Mouse (Mus musculus) hindbrain, embryonic 16.5 days (tissue): ENCODE measurements around the gene Pkm. TPM values are rescaled to one million over a fixed set of nuclear protein-coding genes. Genes with fewer than 3 reads are reported as not detected.

Experiments used
- ATAC-seq: fragments of 200-750 bp; cut with Nextera tagmentation; 2 replicates; pipeline ENCODE4 v1.8.0; 2017; ENCODE audit warnings: moderate TSS enrichment, moderate library complexity
- H3K27ac ChIP-seq: fragments of 300-500 bp; sonication (generic); 2 replicates; pipeline ENCODE4 v1.5.1; 2014; ENCODE audit warnings: low read depth, mild to moderate bottlenecking, control low read depth, low read length, moderate library complexity
- H3K27me3 ChIP-seq: fragments of 300-500 bp; sonication (generic); replicated peaks from 2 replicates; pipeline ENCODE4 v1.6.1; 2014; ENCODE audit warnings: low read length; ENCODE audit not compliant: control insufficient read depth, insufficient read depth
- H3K36me3 ChIP-seq: fragments of 300-500 bp; sonication (generic); 2 replicates; pipeline ENCODE4 v1.6.1; 2014; ENCODE audit warnings: mild to moderate bottlenecking, low read length, moderate library complexity, mixed read lengths; ENCODE audit not compliant: control insufficient read depth, insufficient read depth
- H3K4me1 ChIP-seq: fragments of 300-500 bp; sonication (generic); 2 replicates; pipeline ENCODE4 v1.6.1; 2014; ENCODE audit warnings: low read depth, low read length; ENCODE audit not compliant: control insufficient read depth, insufficient read depth
- H3K4me2 ChIP-seq: fragments of 300-500 bp; sonication (generic); 2 replicates; pipeline ENCODE4 v1.6.1; 2014; ENCODE audit warnings: mild to moderate bottlenecking, low read length, control low read depth, moderate library complexity
- H3K4me3 ChIP-seq: fragments of 300-500 bp; sonication (generic); 2 replicates; pipeline ENCODE4 v1.5.1; 2014; ENCODE audit warnings: mild to moderate bottlenecking, low read length, control low read depth, moderate library complexity
- H3K9ac ChIP-seq: fragments of 300-500 bp; sonication (generic); 2 replicates; pipeline ENCODE4 v1.6.1; 2014; ENCODE audit warnings: low read depth, mild to moderate bottlenecking, control low read depth, low read length, moderate library complexity
- H3K9me3 ChIP-seq: fragments of 300-500 bp; sonication (generic); 2 replicates; pipeline ENCODE4 v1.6.1; 2014; ENCODE audit warnings: mild to moderate bottlenecking, low read length, moderate library complexity; ENCODE audit not compliant: control insufficient read depth
- WGBS: fragments of 180-500 bp; shearing (Covaris S2); extraction: QIAGEN DNeasy Blood & Tissue Kit; methylation state at CpG from one replicate; pipeline ENCODE4 v1.1.7; 2014; 5-methylcytosine and 5-hydroxymethylcytosine counted together
- polyA plus RNA-seq: library from polyadenylated mRNA; unstranded; fragments of >200 nt; fragmentation: Nextera tagmentation; extraction: Ambion mirVana; gene quantifications from 2 replicates; pipeline ENCODE4 v1.2.1, GENCODE M21; 2015

Pkm gene
- polyA plus RNA-seq, 1 experiment from 2014 or later: 1,087 TPM

DNA sequence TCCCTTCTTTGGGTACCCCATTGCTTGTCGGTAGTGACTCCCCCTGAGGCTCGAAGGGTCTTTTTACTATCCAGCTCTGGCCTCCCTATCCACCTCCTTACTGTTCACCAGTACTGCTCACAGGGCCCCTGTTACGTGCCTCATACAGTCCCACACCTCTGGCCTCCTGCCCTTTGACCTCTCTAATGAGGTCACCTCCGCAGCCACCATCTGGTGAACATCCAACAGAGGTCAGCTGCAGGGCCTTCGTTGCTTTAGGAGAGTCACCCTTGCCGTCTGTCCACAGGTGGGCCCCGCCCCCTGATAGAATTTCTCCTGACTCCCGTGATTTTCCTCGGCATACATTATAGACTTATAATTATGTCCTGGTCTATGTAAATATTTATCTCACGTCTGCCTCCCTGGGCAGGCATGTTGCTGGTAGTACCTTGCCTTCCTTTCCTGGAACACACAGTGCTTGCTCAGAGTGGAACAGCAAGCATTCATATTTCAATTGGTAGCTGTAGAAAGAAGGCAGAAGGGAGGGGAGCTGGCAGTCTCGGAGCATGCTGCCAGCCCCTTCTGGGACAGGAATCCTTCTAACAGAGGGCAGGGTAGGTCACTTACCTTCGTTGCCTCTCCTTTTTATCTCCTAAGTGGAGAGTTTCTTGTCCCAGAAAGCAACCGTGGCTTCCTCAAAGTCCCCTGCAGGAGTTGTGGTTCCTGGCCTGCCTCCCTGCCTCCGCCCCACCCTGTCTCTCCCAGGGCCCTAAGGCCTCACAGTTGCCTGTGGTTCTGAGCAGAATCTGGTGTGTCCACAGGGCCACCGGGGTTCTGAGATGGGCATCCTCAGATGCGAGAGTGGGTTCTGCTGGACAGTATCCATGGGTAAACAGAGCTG is 38.6 kb downstream of the Pkm start:
- no peak overlapping the region for H3K9ac ChIP-seq
- H3K4me1 ChIP-seq: peaks cover 12% of the 10 kb centered on the region
- no peak overlapping the region for H3K27ac ChIP-seq
- 65% methylated on average over 16 of the region's 16 CpGs for WGBS
- H3K27me3 ChIP-seq: no peaks in the 10 kb centered on the region
- ATAC-seq: no peak
- no peak overlapping the region for H3K4me2 ChIP-seq
- no peaks in the 10 kb centered on the region for H3K9me3 ChIP-seq
- H3K4me3 ChIP-seq: no peak overlapping the region
- H3K36me3 ChIP-seq: no peaks in the 10 kb centered on the region

DNA sequence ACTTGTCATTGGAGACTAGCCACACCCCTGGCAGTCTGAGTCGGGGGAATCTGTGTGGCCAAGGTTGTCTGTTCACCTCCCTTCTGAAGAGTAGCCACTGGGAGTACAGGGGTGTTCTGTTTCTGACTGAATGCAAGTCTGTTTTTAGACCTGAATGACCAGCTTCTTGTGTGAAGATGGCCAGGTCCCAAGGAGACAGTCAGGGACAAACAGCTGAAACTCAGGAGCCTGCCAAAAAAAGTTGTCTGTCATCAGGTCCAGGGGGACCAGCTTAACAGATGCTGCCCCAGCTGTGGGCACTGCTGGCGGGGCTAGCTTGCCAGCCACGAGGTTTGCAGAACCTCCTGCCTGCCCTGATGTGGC is 39.3 kb downstream of the Pkm start:
- no peak for ATAC-seq
- Histone ChIP-seq H3K9ac (no peak overlapping the region), H3K9me3 (no peaks in the 10 kb centered on the region), H3K27me3 (no peaks in the 10 kb centered on the region), H3K4me3 (no peak overlapping the region), H3K4me2 (no peak overlapping the region), H3K36me3 (no peaks in the 10 kb centered on the region), H3K4me1 (peaks cover 12% of the 10 kb centered on the region), H3K27ac (no peak overlapping the region)
- WGBS: 52% methylated on average over 3 of the region's 3 CpGs

DNA sequence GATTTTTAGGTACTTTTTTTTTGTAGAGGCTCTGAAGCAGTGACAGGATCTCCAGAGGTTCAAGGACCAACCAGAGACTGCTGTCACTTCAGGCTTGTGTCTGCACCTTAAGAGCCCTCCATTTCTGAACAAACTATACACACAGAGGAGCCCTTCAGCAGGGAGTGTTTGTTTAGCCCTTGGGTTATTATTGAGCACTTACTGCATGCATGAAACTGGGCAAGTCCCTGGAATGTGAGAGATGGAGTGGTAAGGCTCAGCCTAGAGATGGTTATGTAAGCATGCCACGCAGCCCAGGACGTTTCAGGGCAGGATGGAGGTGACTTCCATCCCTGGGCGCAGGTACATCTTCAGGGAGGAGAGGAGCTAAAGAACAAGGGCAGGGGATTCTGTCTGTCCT is 40.2 kb downstream of the Pkm start:
- Histone ChIP-seq H3K4me1 (peaks cover 12% of the 10 kb centered on the region), H3K9ac (no peak overlapping the region), H3K9me3 (no peaks in the 10 kb centered on the region), H3K27ac (no peak overlapping the region), H3K4me2 (no peak overlapping the region), H3K36me3 (no peaks in the 10 kb centered on the region), H3K27me3 (no peaks in the 10 kb centered on the region), H3K4me3 (no peak overlapping the region)
- WGBS: 78% methylated on average over 3 of the region's 3 CpGs
- no peak for ATAC-seq

DNA sequence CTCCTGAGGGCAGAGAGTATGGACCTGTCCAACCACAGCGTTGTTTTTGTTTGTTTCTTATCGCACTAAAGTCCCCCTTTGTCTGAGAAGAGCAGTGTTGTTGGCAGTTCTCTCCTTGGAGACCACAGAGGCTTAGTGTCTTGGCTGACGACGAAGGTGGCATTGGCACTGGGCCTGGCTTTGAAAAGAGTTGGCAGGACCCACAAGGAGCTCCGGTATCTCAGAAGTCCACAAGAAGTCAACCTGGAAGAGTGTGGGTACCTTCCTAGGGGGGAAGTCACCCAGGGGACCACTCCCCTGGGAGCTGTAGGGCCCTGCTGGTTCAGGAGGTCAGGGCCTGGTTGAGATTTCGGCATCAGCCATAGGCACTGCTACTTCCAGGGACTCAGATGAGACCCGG is 44.9 kb downstream of the Pkm start:
- WGBS: 69% methylated on average over 7 of the region's 7 CpGs

DNA sequence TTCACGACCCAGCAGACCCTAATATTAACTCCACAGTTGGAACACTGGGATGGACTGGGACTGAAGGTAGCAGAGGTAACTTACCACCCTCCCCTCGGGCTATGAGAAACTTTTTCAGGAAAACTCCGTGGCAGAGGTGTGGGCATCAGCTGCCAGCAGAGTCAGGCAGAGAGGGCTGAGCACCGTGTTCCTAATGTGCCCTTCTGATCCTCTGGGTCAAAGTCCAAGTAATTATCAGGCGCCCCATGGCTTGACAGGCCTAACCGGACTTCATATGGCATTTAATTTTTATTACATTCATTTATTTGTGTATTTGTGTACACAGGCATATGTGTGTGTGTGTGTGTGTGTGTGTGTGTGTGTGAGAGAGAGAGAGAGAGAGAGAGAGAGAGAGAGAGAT is 46.9 kb downstream of the Pkm start:
- no peaks in the 10 kb centered on the region for H3K36me3 ChIP-seq
- H3K27me3 ChIP-seq: no peaks in the 10 kb centered on the region
- ATAC-seq: no peak
- no peak overlapping the region for H3K27ac ChIP-seq
- H3K9me3 ChIP-seq: no peaks in the 10 kb centered on the region
- H3K4me2 ChIP-seq: no peak overlapping the region
- H3K9ac ChIP-seq: no peak overlapping the region
- no peaks in the 10 kb centered on the region for H3K4me1 ChIP-seq
- WGBS: 74% methylated on average over 6 of the region's 6 CpGs
- H3K4me3 ChIP-seq: no peak overlapping the region

More for the DNA sequence above, 44.9 kb downstream of the Pkm start:
- Histone ChIP-seq H3K9me3 (no peaks in the 10 kb centered on the region), H3K27ac (no peak overlapping the region), H3K27me3 (no peaks in the 10 kb centered on the region), H3K36me3 (no peaks in the 10 kb centered on the region), H3K4me3 (no peak overlapping the region), H3K4me1 (no peaks in the 10 kb centered on the region), H3K4me2 (no peak overlapping the region), H3K9ac (no peak overlapping the region)
- ATAC-seq: no peak

DNA sequence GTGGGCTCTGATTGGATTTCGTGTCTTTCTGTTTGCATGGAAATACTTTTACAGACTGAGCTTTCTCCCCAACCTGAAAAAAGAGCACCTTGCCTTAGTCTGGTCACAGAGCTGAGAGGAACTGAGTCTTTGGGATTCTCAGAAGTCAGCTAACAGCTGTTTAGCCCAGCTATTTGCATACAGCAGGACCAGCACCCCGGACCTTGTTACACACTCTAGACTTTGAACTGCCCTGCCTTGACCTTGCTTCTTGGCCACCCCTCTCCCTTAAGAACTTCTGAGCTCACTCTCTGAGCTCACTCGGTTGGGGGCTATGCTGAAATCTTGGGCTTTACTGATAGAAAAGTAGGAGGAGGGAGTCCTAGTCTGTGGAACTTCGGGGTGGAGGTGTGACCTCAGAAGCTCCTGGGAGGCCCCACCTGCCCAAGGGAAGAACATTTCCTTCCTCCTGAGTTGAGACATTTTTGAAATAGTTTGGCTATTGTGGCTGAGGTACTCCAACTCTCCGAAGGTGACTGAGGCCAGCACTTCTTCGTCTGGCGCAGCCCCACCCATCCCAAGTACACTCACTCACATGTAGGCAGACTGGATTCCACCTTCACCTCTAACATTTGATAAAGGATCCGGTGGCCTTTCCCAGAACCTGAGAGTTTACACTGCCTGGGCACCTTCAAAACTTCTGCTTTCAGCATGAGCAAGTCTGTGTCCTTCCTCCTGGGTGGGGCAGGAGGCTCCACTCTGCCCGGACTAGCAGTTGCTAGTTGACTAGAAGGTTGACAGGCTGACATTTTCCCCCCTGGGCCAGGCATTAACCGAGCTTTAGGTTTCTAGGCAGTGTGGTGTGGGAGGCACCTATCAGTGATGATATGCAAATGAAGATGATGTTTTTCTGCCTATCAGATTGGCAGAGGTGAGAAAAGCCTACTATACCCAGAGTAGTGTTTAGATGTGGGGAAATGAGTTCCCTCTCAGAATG is 51.0 kb downstream of the Pkm start:
- Histone ChIP-seq H3K27ac (no peak overlapping the region), H3K4me2 (no peak overlapping the region), H3K4me3 (no peak overlapping the region), H3K4me1 (no peaks in the 10 kb centered on the region), H3K9me3 (no peaks in the 10 kb centered on the region), H3K9ac (no peak overlapping the region), H3K36me3 (no peaks in the 10 kb centered on the region), H3K27me3 (no peaks in the 10 kb centered on the region)
- WGBS: 68% methylated on average over 10 of the region's 10 CpGs
- no peak for ATAC-seq

DNA sequence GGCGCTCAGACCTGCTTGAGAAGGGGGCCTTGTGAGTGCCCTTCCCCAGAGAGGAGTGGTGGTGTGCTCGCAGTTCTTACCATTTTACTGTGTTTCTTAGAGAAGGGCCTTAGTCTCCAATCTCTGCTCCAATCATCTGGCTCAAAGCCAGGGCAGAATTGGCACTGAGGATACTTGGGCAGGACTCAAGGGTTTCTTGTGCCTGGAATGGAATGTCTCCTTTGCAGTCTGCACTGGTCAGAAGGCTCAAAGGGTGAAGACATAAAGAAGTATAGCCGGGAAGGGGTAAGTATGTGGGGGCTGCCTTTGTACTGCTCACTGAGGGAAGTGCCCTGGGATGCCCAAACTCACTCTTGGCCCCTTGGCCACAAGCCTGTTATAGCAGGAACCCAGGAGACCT is 53.1 kb downstream of the Pkm start:
- no peak overlapping the region for H3K4me2 ChIP-seq
- no peaks in the 10 kb centered on the region for H3K9me3 ChIP-seq
- H3K27ac ChIP-seq: no peak overlapping the region
- no peaks in the 10 kb centered on the region for H3K4me1 ChIP-seq
- ATAC-seq: no peak
- no peaks in the 10 kb centered on the region for H3K27me3 ChIP-seq
- no peak overlapping the region for H3K4me3 ChIP-seq
- H3K36me3 ChIP-seq: no peaks in the 10 kb centered on the region
- WGBS: 71% methylated on average over 3 of the region's 3 CpGs
- no peak overlapping the region for H3K9ac ChIP-seq

DNA sequence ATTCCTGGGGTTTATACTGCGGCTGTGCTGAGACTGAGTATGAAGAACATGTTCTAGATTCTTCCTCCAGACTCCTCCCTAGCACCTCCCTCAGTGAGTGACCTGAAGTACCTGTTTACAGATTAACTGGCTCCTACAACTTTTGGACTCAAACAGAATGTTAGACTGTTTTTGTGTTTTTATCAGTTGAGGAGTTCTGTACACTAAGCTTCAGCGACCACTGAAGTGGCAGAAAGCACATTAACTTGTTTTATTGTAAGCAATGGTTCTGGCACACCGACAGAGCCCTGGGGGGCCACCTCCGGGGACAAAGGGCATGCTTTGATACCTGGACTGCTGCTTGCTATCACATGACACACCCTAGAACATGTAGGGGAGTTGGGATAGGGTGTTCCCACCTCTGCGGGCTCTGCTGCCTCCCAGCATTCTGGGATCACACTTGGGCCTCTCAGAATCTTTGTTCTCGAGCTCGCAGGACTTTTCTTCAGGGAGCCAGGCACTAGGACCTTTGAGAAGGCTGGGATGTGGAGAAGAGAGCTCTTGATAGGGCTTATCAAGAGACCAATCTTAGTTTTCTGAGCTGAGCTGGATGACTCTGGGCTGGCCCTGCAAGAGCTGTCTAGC is 60.2 kb downstream of the Pkm start:
- Histone ChIP-seq H3K27ac (no peak overlapping the region), H3K9ac (no peak overlapping the region), H3K4me1 (no peaks in the 10 kb centered on the region), H3K4me3 (no peak overlapping the region), H3K36me3 (no peaks in the 10 kb centered on the region), H3K4me2 (no peak overlapping the region), H3K27me3 (no peaks in the 10 kb centered on the region), H3K9me3 (no peaks in the 10 kb centered on the region)
- WGBS: 81% methylated on average over 7 of the region's 7 CpGs
- no peak for ATAC-seq

DNA sequence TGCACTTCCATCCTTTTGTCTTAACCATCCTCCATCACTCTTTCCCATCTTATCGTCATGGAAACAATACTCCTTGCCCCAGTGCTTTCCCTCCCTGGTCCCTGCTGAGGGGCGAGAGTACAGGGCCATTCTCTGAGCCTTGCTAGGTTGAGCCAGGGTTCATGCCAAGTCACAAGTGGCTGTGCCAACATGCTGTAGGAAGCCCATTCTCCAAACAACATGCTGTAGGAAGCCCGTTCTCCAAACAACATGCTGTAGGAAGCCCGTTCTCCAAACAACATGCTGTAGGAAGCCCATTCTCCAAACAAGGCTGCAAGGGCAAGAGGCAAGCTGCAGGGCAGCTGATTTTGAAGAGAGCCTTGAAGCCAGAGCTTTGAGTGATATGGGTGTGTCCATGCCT is 62.1 kb downstream of the Pkm start:
- ATAC-seq: no peak
- H3K9ac ChIP-seq: no peak overlapping the region
- no peaks in the 10 kb centered on the region for H3K9me3 ChIP-seq
- peaks cover under 1% of the 10 kb centered on the region for H3K4me1 ChIP-seq
- H3K27ac ChIP-seq: no peak overlapping the region
- no peak overlapping the region for H3K4me2 ChIP-seq
- WGBS: 82% methylated on average over 4 of the region's 4 CpGs
- no peaks in the 10 kb centered on the region for H3K36me3 ChIP-seq
- H3K27me3 ChIP-seq: no peaks in the 10 kb centered on the region
- no peak overlapping the region for H3K4me3 ChIP-seq
